23 mouse cellular contexts compared by ENCODE assay signal in the genomic region with DNA sequence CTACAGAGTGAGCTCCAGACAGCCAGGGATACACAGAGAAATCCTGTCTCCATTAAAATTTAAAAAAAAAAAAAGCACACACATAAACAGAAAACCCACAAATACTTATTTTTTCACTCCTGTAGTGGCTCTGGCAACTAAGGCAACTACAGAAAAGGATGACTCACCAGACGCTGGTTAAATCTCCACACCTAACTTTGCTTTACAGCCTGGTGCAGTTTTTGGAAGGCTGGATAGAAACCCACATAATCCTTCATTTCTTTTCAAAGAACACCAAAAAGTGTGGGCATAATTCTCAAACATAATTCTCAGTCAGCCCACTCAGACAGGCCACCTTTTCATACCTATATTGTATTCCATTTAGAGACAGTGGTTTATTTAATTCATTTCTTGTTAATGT. TPM values are rescaled to one million over a fixed set of nuclear protein-coding genes. Genes with fewer than 3 reads are reported as not detected.
"Had no signal": no experiment of that assay in that cellular context is flagged by ENCODE, and none has a peak within 500 bp of the region (broad histone marks: within the 10 kb centered on the region; RNA-seq: fewer than 3 reads in every experiment).

No protein-coding gene starts in this region.

- H3K4me3 ChIP-seq: liver, embryonic 13.5 days; liver, embryonic 15.5 days; lung, embryonic 15.5 days; midbrain, embryonic 13.5 days; midbrain, embryonic 15.5 days; neural tube, embryonic 13.5 days; neural tube, embryonic 15.5 days had no signal

- ATAC-seq: liver, postnatal 0 days; lung, postnatal 0 days; midbrain, embryonic 13.5 days; midbrain, embryonic 15.5 days had no signal

- H3K27me3 ChIP-seq: liver, embryonic 13.5 days; liver, embryonic 15.5 days; lung, embryonic 15.5 days; midbrain, embryonic 13.5 days; midbrain, embryonic 15.5 days; neural tube, embryonic 13.5 days; neural tube, embryonic 15.5 days had no signal

- H3K36me3 ChIP-seq: liver, embryonic 13.5 days; liver, embryonic 15.5 days; lung, embryonic 15.5 days; midbrain, embryonic 13.5 days; midbrain, embryonic 15.5 days; neural tube, embryonic 13.5 days; neural tube, embryonic 15.5 days had no signal

- DNase-seq: liver, embryonic 13.5 days; liver, postnatal 0 days; lung, adult 2 months; lung, postnatal 14 days; lung, postnatal 36 days; retina, postnatal 1 day; right cerebral cortex, adult 18-20 months; right cerebral cortex, postnatal 25 days; right cerebral cortex, postnatal 4 days; spleen, adult 18-20 months; thymus, adult 2 months; thymus, postnatal 25 days; thymus, postnatal 4 days had no signal

- H3K4me2 ChIP-seq: liver, embryonic 13.5 days; lung, embryonic 15.5 days; midbrain, embryonic 11.5 days; midbrain, embryonic 13.5 days; midbrain, embryonic 15.5 days; neural tube, embryonic 13.5 days; neural tube, embryonic 15.5 days had no signal

RNA-seq across cellular contexts. Expression of gene Il12a, which starts 51.7 kb away (rescaled TPM):
- polyA plus RNA-seq: midbrain, embryonic 13.5 days; midbrain, embryonic 15.5 days; midbrain, postnatal 0 days; neural tube, embryonic 13.5 days; neural tube, embryonic 15.5 days; stomach, embryonic 14.5 days had no signal
